Mouse (Mus musculus): ENCODE data around the gene Stambp.
A peak's percentile ranks its signal among the peaks of the same experiment; 100 is the strongest.

Stambp gene

GRCm38 (mm10) chr6:83568901-83569862 is 3.3 kb downstream of the Stambp start:
- DNase-seq (ENCODE audit: low spot score in 2 of 2), result no peak

GRCm38 (mm10) chr6:83555972-83556371 is 16.6 kb downstream of the Stambp start:
- DNase-seq (ENCODE audit: low spot score in 2 of 2), result no peak

- no peak for DNase-seq (ENCODE audit: low spot score in 2 of 2)
These were observed 24.2 kb downstream of the Stambp start for GRCm38 (mm10) chr6:83548346-83548745.

GRCm38 (mm10) chr6:83545778-83546177 is 26.8 kb downstream of the Stambp start:
- no peak for DNase-seq (ENCODE audit: low spot score in 2 of 2)

GRCm38 (mm10) chr6:83541756-83542456 is 30.6 kb downstream of the Stambp start:
- peak in 1 of 2 experiments; percentile 10 for DNase-seq (ENCODE audit: low spot score in 2 of 2)

GRCm38 (mm10) chr6:83540017-83540416 is 32.5 kb downstream of the Stambp start:
- no peak for DNase-seq (ENCODE audit: low spot score in 2 of 2)

- no peak for DNase-seq (ENCODE audit: low spot score in 2 of 2)
These were observed 35.8 kb downstream of the Stambp start for GRCm38 (mm10) chr6:83536795-83537059.

GRCm38 (mm10) chr6:83536028-83536794 is 36.3 kb downstream of the Stambp start, which contains the start of gene Actg2:
TSS of gene Actg2 (minus strand) at chr6:83536265.
- no peak for DNase-seq (ENCODE audit: low spot score in 2 of 2)

- no peak for DNase-seq (ENCODE audit: low spot score in 2 of 2)
These were observed 39.9 kb downstream of the Stambp start for GRCm38 (mm10) chr6:83532608-83533007.

GRCm38 (mm10) chr6:83523194-83523593 is 49.3 kb downstream of the Stambp start:
- no peak for DNase-seq (ENCODE audit: low spot score in 2 of 2)

- DNase-seq (ENCODE audit: low spot score in 2 of 2), result no peak
These were observed 50.7 kb downstream of the Stambp start for GRCm38 (mm10) chr6:83521784-83522183.

GRCm38 (mm10) chr6:83518637-83519036 is 53.9 kb downstream of the Stambp start:
- DNase-seq (ENCODE audit: low spot score in 2 of 2), result no peak

- no peak for DNase-seq (ENCODE audit: low spot score in 2 of 2)
These were observed 57.4 kb downstream of the Stambp start for GRCm38 (mm10) chr6:83515172-83515571.

GRCm38 (mm10) chr6:83512495-83512894 is 60.0 kb downstream of the Stambp start:
- DNase-seq (ENCODE audit: low spot score in 2 of 2), result peak in 1 of 2 experiments; percentile 68

GRCm38 (mm10) chr6:83510210-83510609 is 62.3 kb downstream of the Stambp start:
- DNase-seq (ENCODE audit: low spot score in 2 of 2), result no peak

- DNase-seq (ENCODE audit: low spot score in 2 of 2), result peak in 1 of 2 experiments; percentile 28
These were observed 63.1 kb downstream of the Stambp start for GRCm38 (mm10) chr6:83509442-83509841.

GRCm38 (mm10) chr6:83507168-83507546 is 65.4 kb downstream of the Stambp start:
- no peak for DNase-seq (ENCODE audit: low spot score in 2 of 2)

- DNase-seq (ENCODE audit: low spot score in 2 of 2), result peak; percentile 90 to 95
These were observed 66.0 kb downstream of the Stambp start, which contains the start of gene Dguok for GRCm38 (mm10) chr6:83506258-83507167. TSS of gene Dguok (minus strand) at chr6:83506969.

GRCm38 (mm10) chr6:83505554-83505953 is 67.0 kb downstream of the Stambp start:
- DNase-seq (ENCODE audit: low spot score in 2 of 2), result no peak

GRCm38 (mm10) chr6:83503361-83503760 is 69.2 kb downstream of the Stambp start:
- DNase-seq (ENCODE audit: low spot score in 2 of 2), result no peak

GRCm38 (mm10) chr6:83502656-83503055 is 69.9 kb downstream of the Stambp start:
- no peak for DNase-seq (ENCODE audit: low spot score in 2 of 2)
